Comparison of ENCODE assay signal across 13 mouse cellular contexts in genomic region chr2:143806140-143806923, GRCm38 (mm10). TPM values are rescaled to one million over a fixed set of nuclear protein-coding genes. Genes with fewer than 3 reads are reported as not detected.
A peak's percentile ranks its signal among the peaks of the same experiment; 100 is the strongest.
DNase-seq lines count a peak whose midpoint lies in the region; ATAC-seq and TF ChIP-seq lines count a peak whose summit lies in the region.
"Had no signal": no experiment of that assay in that cellular context is flagged by ENCODE, and none has a peak within 500 bp of the region (broad histone marks: within the 10 kb centered on the region; RNA-seq: fewer than 3 reads in every experiment).

No protein-coding gene starts in this region.

- no peak for TF ChIP-seq EP300 in stomach, postnatal 0 days (optimal IDR thresholded peaks at IDR 0.05)

- ATAC-seq in heart, embryonic 12.5 days (ENCODE audit: insufficient number of reproducible peaks, low FRiP score) = no peak
- ATAC-seq in neural tube, embryonic 12.5 days (ENCODE audit: low FRiP score, low read depth) = 0 out of 2 replicates have a peak, but pooled peaks have one; percentile 11
- ATAC-seq in stomach, postnatal 0 days (ENCODE audit: low FRiP score, low TSS enrichment) = 0 out of 2 replicates have a peak, but pooled peaks have one; percentile 12
- ATAC-seq: liver, embryonic 12.5 days had no signal

- H3K27me3 ChIP-seq in heart, embryonic 12.5 days (replicated peaks) = no peaks in the 10 kb centered on the region
- H3K27me3 ChIP-seq in neural tube, embryonic 12.5 days (replicated peaks) = no peaks in the 10 kb centered on the region
- no peaks in the 10 kb centered on the region for H3K27me3 ChIP-seq in stomach, postnatal 0 days (ENCODE audit: control insufficient read depth, insufficient read depth, low read length)
- H3K27me3 ChIP-seq: liver, embryonic 12.5 days had no signal

- H3K4me1 ChIP-seq in heart, embryonic 12.5 days (replicated peaks) = peaks cover 15% of the 10 kb centered on the region
- H3K4me1 ChIP-seq in neural tube, embryonic 12.5 days = peaks cover 5% of the 10 kb centered on the region; the same call in 1 of the 2 replicates
- no peaks in the 10 kb centered on the region for H3K4me1 ChIP-seq in stomach, postnatal 0 days (replicated peaks; ENCODE audit: control insufficient read depth, insufficient read depth)
- H3K4me1 ChIP-seq: liver, embryonic 12.5 days had no signal

- H3K4me2 ChIP-seq in heart, embryonic 12.5 days = peak overlapping the region; percentile 30; the same call in 1 of the 2 replicates
- no peak overlapping the region for H3K4me2 ChIP-seq in neural tube, embryonic 12.5 days (replicated peaks)
- no peak overlapping the region for H3K4me2 ChIP-seq in stomach, postnatal 0 days (replicated peaks; ENCODE audit: low read depth)
- H3K4me2 ChIP-seq: liver, embryonic 12.5 days had no signal

- no peak overlapping the region for H3K27ac ChIP-seq in heart, embryonic 12.5 days (ENCODE audit: poor library complexity, severe bottlenecking)
- no peak overlapping the region for H3K27ac ChIP-seq in neural tube, embryonic 12.5 days
- no peak overlapping the region for H3K27ac ChIP-seq in stomach, postnatal 0 days (replicated peaks)
- H3K27ac ChIP-seq: liver, embryonic 12.5 days had no signal

- no peaks in the 10 kb centered on the region; the same call in 1 of the 2 replicates for H3K9me3 ChIP-seq in heart, embryonic 12.5 days (replicated peaks)
- H3K9me3 ChIP-seq in neural tube, embryonic 12.5 days = no peaks in the 10 kb centered on the region
- H3K9me3 ChIP-seq in stomach, postnatal 0 days (ENCODE audit: control insufficient read depth, low read length) = no peaks in the 10 kb centered on the region
- H3K9me3 ChIP-seq: liver, embryonic 12.5 days had no signal

- H3K36me3 ChIP-seq in heart, embryonic 12.5 days = no peaks in the 10 kb centered on the region
- no peaks in the 10 kb centered on the region for H3K36me3 ChIP-seq in neural tube, embryonic 12.5 days
- no peaks in the 10 kb centered on the region for H3K36me3 ChIP-seq in stomach, postnatal 0 days (ENCODE audit: control insufficient read depth, insufficient read depth, low read length)
- H3K36me3 ChIP-seq: liver, embryonic 12.5 days had no signal

- 53% methylated on average over 15 of the region's 15 CpGs for WGBS in heart, embryonic 12.5 days
- 67% methylated on average over 15 of the region's 15 CpGs for WGBS in neural tube, embryonic 12.5 days
- 55% methylated on average over 15 of the region's 15 CpGs for WGBS in stomach, postnatal 0 days

- H3K9ac ChIP-seq in heart, embryonic 12.5 days = no peak overlapping the region
- H3K9ac ChIP-seq in neural tube, embryonic 12.5 days = no peak overlapping the region
- no peak overlapping the region for H3K9ac ChIP-seq in stomach, postnatal 0 days (ENCODE audit: low read length)
- H3K9ac ChIP-seq: liver, embryonic 12.5 days had no signal

- H3K4me3 ChIP-seq in heart, embryonic 12.5 days = 0 out of 2 replicates have a peak overlapping the region, but pooled peaks have one; percentile 9
- H3K4me3 ChIP-seq in neural tube, embryonic 12.5 days = no peak overlapping the region
- H3K4me3 ChIP-seq in stomach, postnatal 0 days (ENCODE audit: low read depth, low read length) = no peak overlapping the region
- H3K4me3 ChIP-seq: liver, embryonic 12.5 days; myocyte had no signal

- TF ChIP-seq CTCF in stomach, postnatal 0 days (IDR thresholded peaks at IDR 0.05; ENCODE audit: low read depth) = no peak

- no peak for DNase-seq in heart, adult 9 months (ENCODE audit: low spot score in 2 of 2)
- DNase-seq in neural tube, embryonic 10.5 days (ENCODE audit: extremely low spot score, low spot score) = no peak
- peak; percentile 42 to 64 for DNase-seq in kidney, postnatal 4 days
- no peak for DNase-seq in stomach, postnatal 0 days (ENCODE audit: low spot score)
- DNase-seq in spleen, postnatal 10 days (ENCODE audit: low spot score in 2 of 2) = no peak
- no peak for DNase-seq in right cerebral cortex, postnatal 14 days
- DNase-seq: cerebellum, postnatal 36 days; gastrocnemius, postnatal 14 days; right cerebral cortex, postnatal 25 days had no signal

RNA-seq across cellular contexts. Expression of gene Bfsp1, which starts 56.6 kb away (rescaled TPM):
- 2.2 and 2.3 TPM in 2 replicates for polyA plus RNA-seq in heart, embryonic 12.5 days (2016; fragmentation: Nextera tagmentation; extraction: Ambion mirVana)
- polyA plus RNA-seq in neural tube, embryonic 12.5 days (2016; fragmentation: Nextera tagmentation; extraction: Ambion mirVana) = 1.3 and 1.4 TPM in 2 replicates
- 1.5 and 1.6 TPM in 2 replicates for polyA plus RNA-seq in stomach, postnatal 0 days (2015; fragmentation: Nextera tagmentation; extraction: Ambion mirVana)

Comparison
In these comparisons a context has a peak if more than half of its experiments do, and no peak if none do; other contexts are left out.
1. DNase-seq: peak in kidney, postnatal 4 days (2 of 2); none in heart, adult 9 months (0 of 2), neural tube, embryonic 10.5 days (single experiment), stomach, postnatal 0 days (single experiment), spleen, postnatal 10 days (0 of 2) and right cerebral cortex, postnatal 14 days (single experiment).